Mouse (Mus musculus) midbrain, embryonic 12.5 days (tissue): ENCODE data around the gene Swi5. TPM values are rescaled to one million over a fixed set of nuclear protein-coding genes. Genes with fewer than 3 reads are reported as not detected.

Experiments used
- ATAC-seq: fragments of 200-750 bp; cut with Nextera tagmentation; 2 replicates; pipeline ENCODE4 v1.8.0; 2017; ENCODE audit warnings: low read depth, moderate TSS enrichment, moderate library complexity; ENCODE audit not compliant: low FRiP score
- H3K27ac ChIP-seq: fragments of 300-500 bp; sonication (generic); replicated peaks from 2 replicates; pipeline ENCODE4 v1.5.1; 2016; ENCODE audit warnings: mild to moderate bottlenecking
- H3K27me3 ChIP-seq: fragments of 300-500 bp; sonication (generic); 2 replicates; pipeline ENCODE4 v1.6.1; 2016; ENCODE audit warnings: mild to moderate bottlenecking
- H3K36me3 ChIP-seq: fragments of 300-500 bp; sonication (generic); 2 replicates; pipeline ENCODE4 v1.6.1; 2016
- H3K4me1 ChIP-seq: fragments of 300-500 bp; sonication (generic); 2 replicates; pipeline ENCODE4 v1.6.1; 2016
- H3K4me2 ChIP-seq: fragments of 300-500 bp; sonication (generic); replicated peaks from 2 replicates; pipeline ENCODE4 v1.6.1; 2016; ENCODE audit warnings: mild to moderate bottlenecking, moderate library complexity
- H3K4me3 ChIP-seq: fragments of 300-500 bp; sonication (generic); 2 replicates; pipeline ENCODE4 v1.5.1; 2016; ENCODE audit warnings: mild to moderate bottlenecking
- H3K9ac ChIP-seq: fragments of 300-500 bp; sonication (generic); replicated peaks from 2 replicates; pipeline ENCODE4 v1.6.1; 2016; ENCODE audit warnings: mild to moderate bottlenecking, moderate library complexity
- H3K9me3 ChIP-seq: fragments of 300-500 bp; sonication (generic); 2 replicates; pipeline ENCODE4 v1.6.1; 2016; ENCODE audit warnings: mild to moderate bottlenecking
- WGBS: fragments of 180-500 bp; shearing (Covaris S2); methylation state at CpG from one replicate; pipeline ENCODE4 v1.1.7; 2016; 5-methylcytosine and 5-hydroxymethylcytosine counted together
- polyA plus RNA-seq: library from polyadenylated mRNA; unstranded; fragments of >200 nt; fragmentation: Nextera tagmentation; extraction: Ambion mirVana; gene quantifications from 2 replicates; pipeline ENCODE4 v1.2.1, GENCODE M21; 2016

Swi5 gene
- polyA plus RNA-seq, 1 experiment from 2014 or later: 368 TPM

DNA sequence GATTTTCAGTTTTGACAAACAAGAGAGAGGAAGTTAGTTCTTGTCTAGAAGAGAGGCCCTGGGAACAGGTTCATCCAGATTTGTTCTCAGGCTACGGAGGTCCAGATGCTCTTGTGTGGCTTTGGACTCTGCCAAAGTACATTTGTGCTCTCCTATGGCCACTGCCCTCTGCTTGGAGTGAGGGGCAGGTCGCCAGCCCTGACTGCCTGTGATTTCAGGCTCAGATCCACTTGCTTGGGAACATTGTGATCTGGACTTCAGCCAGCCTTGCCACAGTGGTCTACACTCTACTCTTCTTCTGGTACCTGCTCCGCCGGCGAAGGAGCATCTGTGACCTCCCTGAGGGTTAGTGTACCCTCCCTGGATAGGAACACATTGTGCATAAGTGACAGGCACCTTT, 35.2 kb downstream of the Swi5 start:
- Histone ChIP-seq H3K27ac (no peak overlapping the region), H3K9me3 (no peaks in the 10 kb centered on the region), H3K4me1 (no peaks in the 10 kb centered on the region), H3K9ac (no peak overlapping the region), H3K4me3 (no peak overlapping the region), H3K36me3 (peaks cover 90% of the 10 kb centered on the region), H3K4me2 (no peak overlapping the region), H3K27me3 (no peaks in the 10 kb centered on the region)
- ATAC-seq: no peak
- 94% methylated on average over 5 of the region's 5 CpGs for WGBS

GRCm38 (mm10) chr2:32251791-32252527, 35.9 kb downstream of the Swi5 start:
- H3K4me2 ChIP-seq: no peak overlapping the region
- no peaks in the 10 kb centered on the region for H3K27me3 ChIP-seq
- peaks cover 91% of the 10 kb centered on the region for H3K36me3 ChIP-seq
- 94% methylated on average over 12 of the region's 12 CpGs for WGBS
- no peak overlapping the region for H3K27ac ChIP-seq
- H3K9me3 ChIP-seq: no peaks in the 10 kb centered on the region
- H3K4me3 ChIP-seq: no peak overlapping the region
- H3K9ac ChIP-seq: no peak overlapping the region
- H3K4me1 ChIP-seq: no peaks in the 10 kb centered on the region
- no peak for ATAC-seq

DNA sequence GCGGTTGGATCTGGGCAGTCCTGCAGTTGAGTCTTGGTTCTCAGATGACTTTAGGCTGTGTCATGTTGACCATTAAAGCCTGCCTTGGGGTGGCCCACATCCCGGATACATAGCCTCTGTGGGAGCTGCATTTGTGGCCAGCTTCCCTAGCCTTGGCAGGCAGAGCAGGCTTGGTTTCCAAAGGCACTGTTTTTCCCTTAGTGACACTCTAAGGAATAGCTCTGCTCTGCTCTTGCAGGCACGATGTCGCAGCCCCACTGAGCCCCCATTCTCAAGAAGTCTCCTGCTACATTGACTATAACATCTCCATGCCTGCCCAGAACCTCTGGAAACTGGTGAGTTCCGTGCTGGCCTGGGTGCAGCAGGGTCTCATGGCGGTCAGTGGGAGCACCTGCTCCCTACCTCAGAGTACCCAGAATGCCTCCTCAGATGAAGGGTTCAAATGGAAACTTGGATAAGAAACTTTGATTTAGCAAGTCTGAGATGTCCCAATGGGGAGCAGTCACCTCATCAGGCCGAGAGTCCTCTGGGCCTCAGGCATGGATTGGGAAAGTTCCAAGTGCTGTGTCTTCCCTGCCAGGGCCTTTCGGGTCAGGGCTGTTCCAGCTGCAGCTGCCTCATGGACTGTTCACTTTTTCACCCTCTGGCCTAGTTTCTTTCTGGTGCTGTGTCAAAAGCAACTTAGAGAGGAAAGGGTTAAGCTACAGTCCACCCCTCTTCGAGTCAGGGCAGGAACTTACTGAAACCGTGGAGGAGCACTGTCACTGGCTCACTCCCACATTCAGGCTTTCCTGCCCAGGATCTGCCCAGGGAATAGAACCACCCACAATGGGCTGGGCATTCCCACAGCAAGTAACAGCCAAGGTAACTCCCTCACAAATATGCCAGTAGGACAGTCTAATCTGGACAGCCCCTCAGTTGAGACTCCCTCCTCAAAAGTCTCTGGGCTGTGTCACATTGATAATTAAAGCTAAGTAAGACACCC, 39.2 kb downstream of the Swi5 start:
- H3K4me1 ChIP-seq: no peaks in the 10 kb centered on the region
- WGBS: 82% methylated on average over 10 of the region's 10 CpGs
- ATAC-seq: no peak
- H3K4me2 ChIP-seq: no peak overlapping the region
- H3K9me3 ChIP-seq: no peaks in the 10 kb centered on the region
- H3K27ac ChIP-seq: no peak overlapping the region
- H3K9ac ChIP-seq: no peak overlapping the region
- H3K4me3 ChIP-seq: no peak overlapping the region
- H3K27me3 ChIP-seq: no peaks in the 10 kb centered on the region
- peaks cover 94% of the 10 kb centered on the region for H3K36me3 ChIP-seq

DNA sequence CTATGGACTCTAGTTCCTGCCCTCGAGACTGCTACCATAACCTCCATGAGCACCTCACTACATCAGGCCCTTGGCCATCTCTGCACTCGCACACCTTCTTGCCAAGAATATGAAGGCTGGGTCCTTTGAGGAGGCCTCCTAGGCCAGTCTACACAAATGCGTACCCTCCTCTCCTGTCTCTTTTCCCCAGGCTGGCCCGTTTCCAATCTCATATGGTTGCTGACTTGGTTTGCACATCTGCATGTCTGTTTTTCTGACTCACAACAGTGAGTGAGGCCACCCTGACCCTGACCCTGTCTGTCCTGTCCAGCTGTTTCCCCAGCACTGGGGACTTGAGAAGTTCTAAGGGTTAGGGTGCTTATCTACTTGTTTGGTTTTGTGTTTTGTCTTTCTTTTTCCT, 41.1 kb downstream of the Swi5 start:
- no peak overlapping the region for H3K9ac ChIP-seq
- no peaks in the 10 kb centered on the region for H3K9me3 ChIP-seq
- ATAC-seq: no peak
- 90% methylated on average over 4 of the region's 4 CpGs for WGBS
- peaks cover 83% of the 10 kb centered on the region for H3K36me3 ChIP-seq
- no peaks in the 10 kb centered on the region for H3K4me1 ChIP-seq
- H3K4me2 ChIP-seq: no peak overlapping the region
- no peak overlapping the region for H3K4me3 ChIP-seq
- no peak overlapping the region for H3K27ac ChIP-seq
- H3K27me3 ChIP-seq: no peaks in the 10 kb centered on the region

DNA sequence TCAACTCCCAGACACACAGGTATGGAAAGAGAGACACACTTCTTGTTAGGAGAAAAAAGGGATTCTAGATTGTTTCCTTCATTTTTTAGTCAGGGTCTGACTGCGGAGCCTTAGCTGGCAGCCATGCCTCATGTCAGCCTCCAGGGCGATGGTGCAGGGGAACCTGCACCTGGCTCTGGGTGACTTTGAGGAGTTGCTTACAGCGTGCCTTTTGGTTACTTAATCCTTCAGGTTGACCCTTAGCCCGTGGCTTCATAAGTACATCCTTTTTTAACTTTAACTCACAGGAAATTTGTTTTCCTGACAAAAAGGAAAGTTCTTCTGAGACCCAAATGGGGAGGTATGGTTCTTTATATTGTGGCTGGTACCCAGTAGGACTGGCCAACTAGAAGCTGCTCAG, 44.9 kb downstream of the Swi5 start:
- Histone ChIP-seq H3K36me3 (peaks cover 50% of the 10 kb centered on the region), H3K9me3 (no peaks in the 10 kb centered on the region), H3K4me3 (no peak overlapping the region), H3K27ac (no peak overlapping the region), H3K4me1 (no peaks in the 10 kb centered on the region), H3K9ac (no peak overlapping the region), H3K27me3 (no peaks in the 10 kb centered on the region), H3K4me2 (no peak overlapping the region)
- 92% methylated on average over 4 of the region's 4 CpGs for WGBS
- ATAC-seq: no peak

GRCm38 (mm10) chr2:32240591-32240990, 47.3 kb downstream of the Swi5 start:
- H3K36me3 ChIP-seq: peaks cover 29% of the 10 kb centered on the region
- WGBS: 87% methylated on average over 5 of the region's 5 CpGs
- peaks cover 13% of the 10 kb centered on the region for H3K4me1 ChIP-seq
- no peaks in the 10 kb centered on the region for H3K9me3 ChIP-seq
- H3K4me3 ChIP-seq: no peak overlapping the region
- H3K4me2 ChIP-seq: no peak overlapping the region
- no peaks in the 10 kb centered on the region for H3K27me3 ChIP-seq
- ATAC-seq: no peak
- no peak overlapping the region for H3K27ac ChIP-seq
- no peak overlapping the region for H3K9ac ChIP-seq

DNA sequence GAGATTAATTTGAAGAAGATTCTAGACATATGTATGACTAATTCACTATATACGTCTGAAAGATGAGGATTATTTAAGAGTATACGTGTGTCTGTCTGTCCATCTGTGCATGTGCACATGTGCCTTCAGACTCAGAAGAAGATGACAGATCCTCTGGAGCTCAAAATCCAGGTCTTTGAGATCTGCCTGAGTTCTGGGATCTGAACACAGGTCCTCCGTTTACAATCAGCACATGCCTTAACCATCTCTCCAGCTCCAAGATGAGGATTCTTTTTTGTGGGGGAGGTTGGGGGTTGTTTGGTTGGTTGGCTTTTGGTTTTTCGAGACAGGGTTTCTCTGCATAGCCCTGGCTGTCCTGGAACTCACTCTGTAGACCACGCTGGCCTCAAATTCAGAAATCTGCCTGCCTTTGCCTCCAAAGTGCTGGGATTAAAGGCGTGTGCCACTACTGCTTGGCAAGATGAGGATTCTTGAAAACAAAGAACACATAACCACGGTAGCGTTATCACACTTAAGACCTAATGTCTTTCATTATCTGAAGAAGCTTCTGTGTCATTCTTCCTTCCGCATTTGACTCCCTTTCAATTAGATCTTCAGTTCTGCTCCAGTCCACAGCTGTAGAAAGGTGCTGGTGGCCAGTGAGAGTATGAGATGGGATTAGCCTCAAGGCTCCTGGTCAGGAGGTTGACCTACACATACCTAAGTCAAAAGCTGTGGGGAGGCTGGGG, 49.0 kb downstream of the Swi5 start:
- ATAC-seq: no peak
- Histone ChIP-seq H3K4me3 (no peak overlapping the region), H3K4me2 (no peak overlapping the region), H3K27me3 (no peaks in the 10 kb centered on the region), H3K9me3 (no peaks in the 10 kb centered on the region), H3K27ac (no peak overlapping the region), H3K9ac (no peak overlapping the region), H3K36me3 (peaks cover 14% of the 10 kb centered on the region), H3K4me1 (peaks cover 24% of the 10 kb centered on the region)
- 95% methylated on average over 9 of the region's 9 CpGs for WGBS

DNA sequence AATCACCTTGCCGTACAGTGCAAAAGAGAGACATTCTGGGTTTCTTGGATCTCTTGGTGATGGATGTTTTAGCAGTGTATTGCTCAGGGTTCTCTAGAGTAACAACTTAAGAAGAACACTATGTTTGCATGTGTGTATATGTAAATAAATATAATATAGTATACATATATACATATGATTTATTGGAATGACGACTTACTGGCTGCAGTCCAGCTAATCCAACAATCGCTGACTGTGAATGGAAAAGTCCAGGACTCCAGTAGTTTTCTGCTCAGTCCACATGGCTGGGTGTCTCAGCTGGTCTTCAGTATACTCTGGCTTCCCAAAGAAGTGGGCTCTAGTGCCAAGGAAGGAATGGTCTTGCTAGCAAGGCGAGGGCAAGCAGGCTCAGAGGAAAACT, 50.3 kb downstream of the Swi5 start:
- 48% methylated on average over 4 of the region's 4 CpGs for WGBS
- H3K36me3 ChIP-seq: peaks cover 22% of the 10 kb centered on the region
- no peak overlapping the region for H3K27ac ChIP-seq
- H3K4me3 ChIP-seq: peak overlapping the region; percentile 70
- H3K9me3 ChIP-seq: no peaks in the 10 kb centered on the region
- H3K4me1 ChIP-seq: peaks cover 24% of the 10 kb centered on the region
- H3K9ac ChIP-seq: peak overlapping the region; percentile 75
- peak overlapping the region; percentile 85 for H3K4me2 ChIP-seq
- no peaks in the 10 kb centered on the region for H3K27me3 ChIP-seq
- no peak for ATAC-seq

DNA sequence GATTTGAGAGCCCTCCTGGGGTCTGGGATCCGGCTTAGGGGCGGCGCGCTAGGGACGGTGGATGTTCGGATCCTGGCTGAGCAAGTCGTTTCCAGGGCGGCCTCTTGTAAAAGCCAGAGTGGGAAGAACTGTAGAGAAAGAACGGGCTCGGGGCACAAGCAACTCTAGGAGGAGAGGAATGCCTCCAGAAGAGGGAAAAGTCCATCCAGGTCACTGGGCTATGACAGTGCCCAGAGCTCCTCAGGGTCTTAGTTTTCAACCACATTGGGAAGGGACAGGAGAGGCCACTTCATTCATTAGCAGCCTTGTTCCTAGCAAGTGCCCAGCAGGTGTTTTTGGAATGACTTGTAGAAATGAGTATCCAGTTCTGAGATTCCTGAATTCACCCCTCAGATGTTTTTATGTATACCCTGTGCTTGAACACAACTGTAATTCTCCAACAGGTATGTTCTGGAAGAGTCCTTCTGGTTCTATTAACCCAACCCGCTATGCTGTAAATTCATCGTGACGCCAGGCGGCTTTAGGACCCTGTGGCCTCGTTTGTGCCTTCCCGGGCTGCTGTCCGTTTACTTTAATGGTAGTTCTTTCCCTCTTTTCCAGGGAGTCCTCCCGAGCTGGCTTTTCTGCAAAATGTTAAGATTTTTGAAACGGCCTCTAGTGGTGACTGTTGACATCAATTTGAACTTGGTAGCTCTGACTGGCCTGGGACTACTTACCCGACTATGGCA, 51.0 kb downstream of the Swi5 start:
- peaks cover 24% of the 10 kb centered on the region for H3K4me1 ChIP-seq
- WGBS: under 1% methylated on average over 20 of the region's 20 CpGs
- peak; percentile 51 for ATAC-seq
- H3K27me3 ChIP-seq: no peaks in the 10 kb centered on the region
- peak overlapping the region; percentile 86 for H3K27ac ChIP-seq
- H3K4me2 ChIP-seq: peak overlapping the region; percentile 85
- no peaks in the 10 kb centered on the region for H3K9me3 ChIP-seq
- H3K36me3 ChIP-seq: peaks cover 27% of the 10 kb centered on the region
- peak overlapping the region; percentile 75 for H3K9ac ChIP-seq
- peak overlapping the region; percentile 70 for H3K4me3 ChIP-seq

DNA sequence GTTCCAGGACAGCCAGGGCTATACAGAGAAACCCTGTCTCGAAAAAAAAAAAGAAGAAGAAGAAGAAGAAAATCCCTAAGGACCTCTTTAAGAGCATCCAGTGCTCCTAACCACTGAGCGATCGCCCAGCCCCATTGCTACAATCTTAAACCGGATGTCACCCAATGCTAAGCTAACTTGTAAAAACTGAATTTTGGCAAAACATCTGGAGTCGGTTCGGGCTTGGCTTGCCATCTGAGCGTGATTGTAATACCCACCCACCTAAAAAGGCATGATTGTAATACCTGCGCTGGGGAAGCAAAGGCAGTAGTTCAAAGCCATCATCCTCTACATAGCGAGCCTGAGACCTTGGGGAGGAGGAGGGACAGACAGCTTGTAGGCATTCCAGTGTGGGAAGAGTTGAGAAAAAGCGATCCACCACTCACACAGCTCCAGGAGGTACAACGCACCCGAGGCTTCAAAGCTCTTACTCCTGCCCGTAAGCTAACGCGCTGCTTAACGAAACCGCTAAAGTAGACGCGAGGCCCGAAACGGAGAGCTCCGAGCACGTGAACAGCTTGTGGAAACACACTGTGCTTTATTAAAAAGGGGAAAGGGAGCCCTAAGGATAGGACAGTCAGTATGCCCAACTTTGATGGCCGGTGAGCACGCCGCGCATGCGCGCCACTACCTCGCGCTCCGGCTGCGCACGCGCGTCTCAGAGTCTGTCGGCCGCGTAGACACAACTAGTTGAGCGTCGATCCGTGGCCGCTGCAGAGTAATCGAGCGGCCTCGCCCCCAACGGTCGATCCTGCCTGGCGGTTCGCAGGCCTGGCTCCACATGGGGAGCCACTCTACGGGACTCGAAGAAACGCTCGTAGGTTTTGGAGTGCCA, 51.8 kb downstream of the Swi5 start, which contains the start of gene Pomt1:
Gene Pomt1, plus strand, starts transcription at position 705 of the 874 bp plus-strand sequence.
- peak within 1 kb of the TSS; percentile 86 for H3K27ac ChIP-seq
- H3K27me3 ChIP-seq: no peaks in the 10 kb centered on the region
- H3K4me3 ChIP-seq: peak within 1 kb of the TSS; percentile 70
- no peaks in the 10 kb centered on the region for H3K9me3 ChIP-seq
- WGBS: under 1% methylated on average over 54 of the region's 54 CpGs
- H3K4me2 ChIP-seq: peak within 1 kb of the TSS; percentile 85
- H3K9ac ChIP-seq: peak within 1 kb of the TSS; percentile 75
- peaks cover 24% of the 10 kb centered on the region for H3K4me1 ChIP-seq
- peaks cover 30% of the 10 kb centered on the region for H3K36me3 ChIP-seq
- peak; percentile 90 for ATAC-seq
